Mouse (Mus musculus): ENCODE data around the gene Sema3a. TPM values are rescaled to one million over a fixed set of nuclear protein-coding genes. Genes with fewer than 3 reads are reported as not detected.

The Sema3a gene
- polyA plus RNA-seq, 1 experiment: 0.24 TPM

DNA sequence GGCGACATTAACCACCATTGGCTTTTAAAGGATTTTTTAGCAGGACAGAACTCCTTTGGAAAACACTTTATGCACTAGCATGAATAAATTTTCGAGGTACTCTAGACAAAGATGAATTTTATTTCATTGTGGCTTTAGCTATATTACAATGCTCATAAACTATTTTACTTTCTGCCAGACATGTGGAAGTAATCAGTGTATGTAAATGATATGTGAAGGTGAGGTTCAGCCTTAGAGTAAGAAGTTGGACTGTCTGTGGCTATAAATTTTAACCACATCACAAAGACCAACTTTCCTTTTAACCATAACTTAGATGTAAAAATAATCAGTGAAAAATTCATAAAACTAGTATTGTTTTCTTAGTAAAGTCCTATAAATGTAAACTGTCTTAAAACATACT, 286.7 kb downstream of the Sema3a start:
- no peaks in the 10 kb centered on the region for H3K9me3 ChIP-seq (replicated peaks; ENCODE audit: control insufficient read depth, insufficient read depth, low read length, poor library complexity, severe bottlenecking)
- no peaks in the 10 kb centered on the region for H3K27me3 ChIP-seq (ENCODE audit: control insufficient read depth, insufficient read depth, low read length, poor library complexity, severe bottlenecking)
- H3K4me3 ChIP-seq (ENCODE audit: low read depth, low read length): no peak overlapping the region
- TF ChIP-seq CTCF (IDR thresholded peaks at IDR 0.05; ENCODE audit: low read depth, low read length) (no peak), POLR2A (IDR thresholded peaks at IDR 0.05; ENCODE audit: insufficient read depth, low read length) (no peak), EP300 (IDR thresholded peaks at IDR 0.05; ENCODE audit: insufficient read depth, low read depth, low read length) (no peak)
- H3K27ac ChIP-seq (ENCODE audit: insufficient read depth, low read length): no peak overlapping the region
- no peaks in the 10 kb centered on the region for H3K36me3 ChIP-seq (ENCODE audit: control insufficient read depth, insufficient read depth, low read length, poor library complexity, severe bottlenecking)
- no peaks in the 10 kb centered on the region for H3K4me1 ChIP-seq (ENCODE audit: control insufficient read depth, insufficient read depth, low read length)
- H3K9ac ChIP-seq (ENCODE audit: low read depth, poor library complexity, severe bottlenecking): no peak overlapping the region

DNA sequence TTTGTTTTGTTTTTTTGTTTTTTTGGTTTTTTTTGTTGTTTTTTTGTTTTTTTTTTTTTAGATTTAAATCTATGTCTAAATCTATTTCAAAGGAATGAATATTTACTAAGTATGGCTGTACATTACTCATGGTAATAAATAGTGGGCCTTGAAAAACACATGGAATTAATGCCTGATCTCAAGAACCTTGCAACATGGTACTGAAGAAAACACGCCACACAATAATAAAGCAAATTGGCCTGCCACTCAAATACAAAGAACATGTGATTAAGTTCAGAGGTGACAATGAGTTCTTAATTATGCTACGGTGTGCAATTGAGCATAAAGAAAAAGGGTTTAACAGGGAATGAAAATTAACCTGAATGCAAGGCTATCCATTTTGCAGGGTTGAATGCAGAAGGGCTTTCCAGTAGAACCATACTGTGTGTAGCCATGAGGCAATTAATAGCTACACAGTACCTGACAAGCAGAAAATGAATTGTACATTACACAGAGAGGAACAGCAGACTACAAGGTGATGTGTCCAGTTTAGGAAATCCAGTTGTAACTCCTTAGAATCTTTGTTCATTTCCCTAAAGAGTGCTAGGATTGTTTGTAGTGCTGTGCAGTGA, 288.8 kb downstream of the Sema3a start:
- Histone ChIP-seq H3K27me3 (ENCODE audit: control insufficient read depth, insufficient read depth, low read length, poor library complexity, severe bottlenecking) (no peaks in the 10 kb centered on the region), H3K9me3 (replicated peaks; ENCODE audit: control insufficient read depth, insufficient read depth, low read length, poor library complexity, severe bottlenecking) (no peaks in the 10 kb centered on the region), H3K36me3 (ENCODE audit: control insufficient read depth, insufficient read depth, low read length, poor library complexity, severe bottlenecking) (no peaks in the 10 kb centered on the region), H3K4me1 (ENCODE audit: control insufficient read depth, insufficient read depth, low read length) (no peaks in the 10 kb centered on the region), H3K27ac (ENCODE audit: insufficient read depth, low read length) (no peak overlapping the region), H3K4me3 (ENCODE audit: low read depth, low read length) (no peak overlapping the region), H3K9ac (ENCODE audit: low read depth, poor library complexity, severe bottlenecking) (no peak overlapping the region)
- no peak for TF ChIP-seq POLR2A (IDR thresholded peaks at IDR 0.05; ENCODE audit: insufficient read depth, low read length)
- TF ChIP-seq CTCF (IDR thresholded peaks at IDR 0.05; ENCODE audit: low read depth, low read length): no peak
- TF ChIP-seq EP300 (IDR thresholded peaks at IDR 0.05; ENCODE audit: insufficient read depth, low read depth, low read length): no peak

DNA sequence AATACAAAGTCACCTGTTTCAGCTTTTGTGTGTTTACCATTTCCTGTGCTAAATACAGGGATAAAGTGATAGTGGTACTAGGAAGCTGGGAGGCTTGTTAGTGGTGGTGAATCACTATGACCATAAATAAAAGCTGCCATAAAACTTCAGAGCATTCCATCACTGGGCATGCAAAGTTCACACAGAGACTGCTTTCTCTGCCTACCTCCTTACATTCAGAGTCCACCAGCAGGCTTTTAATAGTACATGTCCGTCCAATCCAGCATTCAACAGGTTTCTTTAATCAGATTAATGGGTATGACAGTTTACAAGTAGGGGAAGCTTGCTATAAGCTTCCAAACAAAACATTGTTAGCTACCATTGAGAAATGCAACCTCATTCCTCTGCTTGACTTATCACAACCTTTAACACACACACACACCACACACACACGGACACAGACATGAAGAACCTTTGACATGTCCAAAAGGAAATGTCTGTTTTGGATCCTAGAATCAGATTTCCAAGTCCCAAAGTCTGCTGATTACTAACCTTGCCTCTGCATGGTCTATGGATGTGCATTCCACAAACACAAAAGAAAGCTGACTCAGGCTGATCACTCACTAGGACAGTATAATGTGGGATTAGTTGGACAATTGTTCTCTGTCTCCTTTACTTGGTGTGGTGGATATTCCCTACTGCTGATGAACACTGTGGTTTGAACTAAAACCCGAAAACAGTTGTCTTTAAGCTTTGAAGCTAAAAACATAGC, 291.9 kb downstream of the Sema3a start:
- no peak overlapping the region for H3K27ac ChIP-seq (ENCODE audit: insufficient read depth, low read length)
- H3K36me3 ChIP-seq (ENCODE audit: control insufficient read depth, insufficient read depth, low read length, poor library complexity, severe bottlenecking): no peaks in the 10 kb centered on the region
- H3K27me3 ChIP-seq (ENCODE audit: control insufficient read depth, insufficient read depth, low read length, poor library complexity, severe bottlenecking): no peaks in the 10 kb centered on the region
- H3K9me3 ChIP-seq (replicated peaks; ENCODE audit: control insufficient read depth, insufficient read depth, low read length, poor library complexity, severe bottlenecking): no peaks in the 10 kb centered on the region
- no peaks in the 10 kb centered on the region for H3K4me1 ChIP-seq (ENCODE audit: control insufficient read depth, insufficient read depth, low read length)
- H3K4me3 ChIP-seq (ENCODE audit: low read depth, low read length): no peak overlapping the region
- TF ChIP-seq POLR2A (IDR thresholded peaks at IDR 0.05; ENCODE audit: insufficient read depth, low read length): no peak
- no peak for TF ChIP-seq CTCF (IDR thresholded peaks at IDR 0.05; ENCODE audit: low read depth, low read length)
- no peak for TF ChIP-seq EP300 (IDR thresholded peaks at IDR 0.05; ENCODE audit: insufficient read depth, low read depth, low read length)
- no peak overlapping the region for H3K9ac ChIP-seq (ENCODE audit: low read depth, poor library complexity, severe bottlenecking)

DNA sequence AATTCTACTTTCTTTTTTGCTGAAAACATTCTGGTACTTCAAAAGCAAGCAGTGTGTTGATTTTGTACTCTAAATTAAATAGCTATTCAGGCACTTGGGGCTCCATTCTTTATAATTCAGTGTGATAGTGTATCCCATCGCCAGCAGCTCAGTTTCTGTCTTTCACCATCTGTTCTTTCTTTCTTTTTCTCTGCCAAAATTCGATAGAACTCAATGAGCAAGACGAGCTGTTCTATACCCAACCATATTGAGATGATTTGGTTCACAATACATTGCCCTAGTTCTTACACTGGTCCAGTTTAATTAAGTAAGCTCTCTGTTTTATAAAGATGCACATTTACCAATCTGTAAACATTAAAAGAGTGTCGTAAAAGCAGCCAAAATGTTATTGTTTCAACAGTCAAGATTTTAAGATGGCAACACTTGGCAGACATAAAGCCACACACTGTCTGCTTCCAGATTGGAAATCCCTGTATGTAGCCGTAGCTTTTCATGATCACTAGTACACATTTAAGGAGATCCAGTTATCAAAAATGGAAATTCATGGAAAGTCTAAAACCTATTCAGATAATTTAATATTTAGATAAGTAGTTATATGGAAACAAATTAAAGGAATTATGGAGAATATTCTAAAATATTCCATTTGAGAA, 296.2 kb downstream of the Sema3a start:
- Histone ChIP-seq H3K27ac (ENCODE audit: insufficient read depth, low read length) (no peak overlapping the region), H3K36me3 (ENCODE audit: control insufficient read depth, insufficient read depth, low read length, poor library complexity, severe bottlenecking) (no peaks in the 10 kb centered on the region), H3K9ac (ENCODE audit: low read depth, poor library complexity, severe bottlenecking) (no peak overlapping the region), H3K4me1 (ENCODE audit: control insufficient read depth, insufficient read depth, low read length) (no peaks in the 10 kb centered on the region), H3K9me3 (replicated peaks; ENCODE audit: control insufficient read depth, insufficient read depth, low read length, poor library complexity, severe bottlenecking) (no peaks in the 10 kb centered on the region), H3K27me3 (ENCODE audit: control insufficient read depth, insufficient read depth, low read length, poor library complexity, severe bottlenecking) (no peaks in the 10 kb centered on the region), H3K4me3 (ENCODE audit: low read depth, low read length) (no peak overlapping the region)
- TF ChIP-seq EP300 (IDR thresholded peaks at IDR 0.05; ENCODE audit: insufficient read depth, low read depth, low read length): no peak
- no peak for TF ChIP-seq POLR2A (IDR thresholded peaks at IDR 0.05; ENCODE audit: insufficient read depth, low read length)
- no peak for TF ChIP-seq CTCF (IDR thresholded peaks at IDR 0.05; ENCODE audit: low read depth, low read length)

DNA sequence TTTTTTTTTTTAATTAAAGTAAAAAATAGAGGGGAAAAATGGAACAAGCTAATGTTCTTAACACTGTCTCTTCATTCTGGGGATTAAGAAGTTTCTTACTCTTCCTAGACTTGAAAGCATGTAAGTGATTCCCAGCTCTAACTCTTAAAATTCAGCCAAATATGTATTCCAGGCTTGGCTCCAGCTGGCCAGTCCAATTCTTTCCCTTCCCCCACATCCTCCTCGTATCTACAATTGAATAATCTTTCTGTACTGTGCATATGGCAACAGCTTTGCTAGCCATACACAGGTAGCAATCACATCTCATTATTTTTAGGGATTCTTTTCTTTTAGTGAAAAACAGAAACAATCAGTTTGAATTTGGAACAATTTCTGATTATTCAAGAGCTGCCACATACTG, 303.5 kb downstream of the Sema3a start:
- Histone ChIP-seq H3K27me3 (ENCODE audit: control insufficient read depth, insufficient read depth, low read length, poor library complexity, severe bottlenecking) (no peaks in the 10 kb centered on the region), H3K36me3 (ENCODE audit: control insufficient read depth, insufficient read depth, low read length, poor library complexity, severe bottlenecking) (no peaks in the 10 kb centered on the region), H3K27ac (ENCODE audit: insufficient read depth, low read length) (no peak overlapping the region), H3K9me3 (replicated peaks; ENCODE audit: control insufficient read depth, insufficient read depth, low read length, poor library complexity, severe bottlenecking) (no peaks in the 10 kb centered on the region), H3K4me1 (ENCODE audit: control insufficient read depth, insufficient read depth, low read length) (no peaks in the 10 kb centered on the region), H3K4me3 (ENCODE audit: low read depth, low read length) (no peak overlapping the region), H3K9ac (ENCODE audit: low read depth, poor library complexity, severe bottlenecking) (no peak overlapping the region)
- TF ChIP-seq POLR2A (IDR thresholded peaks at IDR 0.05; ENCODE audit: insufficient read depth, low read length) (no peak), CTCF (IDR thresholded peaks at IDR 0.05; ENCODE audit: low read depth, low read length) (no peak), EP300 (IDR thresholded peaks at IDR 0.05; ENCODE audit: insufficient read depth, low read depth, low read length) (no peak)

DNA sequence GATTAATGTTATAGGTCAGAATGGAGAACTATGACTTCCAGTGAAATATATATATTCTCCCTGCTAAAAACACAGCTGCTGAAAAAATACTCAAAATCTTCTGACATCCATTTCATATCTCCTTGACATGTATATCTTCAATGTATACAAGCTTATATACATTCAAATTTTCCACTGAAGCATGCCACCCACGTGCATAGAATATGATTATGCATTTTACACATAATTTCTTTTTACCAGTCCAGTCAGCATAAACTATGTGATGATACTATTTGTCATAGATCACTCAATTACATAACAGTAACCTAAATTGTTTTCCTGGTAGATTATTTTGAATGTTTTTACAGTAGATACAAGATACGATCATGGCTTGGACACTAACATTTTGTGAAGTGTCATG, 306.6 kb downstream of the Sema3a start:
- Histone ChIP-seq H3K4me1 (ENCODE audit: control insufficient read depth, insufficient read depth, low read length) (no peaks in the 10 kb centered on the region), H3K9ac (ENCODE audit: low read depth, poor library complexity, severe bottlenecking) (no peak overlapping the region), H3K9me3 (replicated peaks; ENCODE audit: control insufficient read depth, insufficient read depth, low read length, poor library complexity, severe bottlenecking) (no peaks in the 10 kb centered on the region), H3K36me3 (ENCODE audit: control insufficient read depth, insufficient read depth, low read length, poor library complexity, severe bottlenecking) (no peaks in the 10 kb centered on the region), H3K4me3 (ENCODE audit: low read depth, low read length) (no peak overlapping the region), H3K27me3 (ENCODE audit: control insufficient read depth, insufficient read depth, low read length, poor library complexity, severe bottlenecking) (no peaks in the 10 kb centered on the region), H3K27ac (ENCODE audit: insufficient read depth, low read length) (no peak overlapping the region)
- TF ChIP-seq POLR2A (IDR thresholded peaks at IDR 0.05; ENCODE audit: insufficient read depth, low read length) (no peak), EP300 (IDR thresholded peaks at IDR 0.05; ENCODE audit: insufficient read depth, low read depth, low read length) (no peak), CTCF (IDR thresholded peaks at IDR 0.05; ENCODE audit: low read depth, low read length) (no peak)

Measured in ES-Bruce4 (cell line).